Mouse (Mus musculus) erythroblast, embryonic 14.5 days (primary cell): ENCODE results near the gene Mbd4. TPM values are rescaled to one million over a fixed set of nuclear protein-coding genes. Genes with fewer than 3 reads are reported as not detected.
"Not testable (repeated sequence)": the region's sequence is repeated elsewhere in the genome, so short reads cannot be mapped to it uniquely, and the experiment has no call there.

Experiments used
- H3K27me3 ChIP-seq: 2 replicates; pipeline ENCODE4 v1.6.1; 2012; ENCODE audit warnings: inconsistent platforms; ENCODE audit not compliant: control insufficient read depth
- H3K36me3 ChIP-seq: 2 replicates; pipeline ENCODE4 v1.6.1; 2012; ENCODE audit warnings: mild to moderate bottlenecking, inconsistent platforms; ENCODE audit not compliant: control insufficient read depth
- H3K4me1 ChIP-seq: 2 replicates; pipeline ENCODE4 v1.6.1; 2012; ENCODE audit warnings: inconsistent platforms; ENCODE audit not compliant: control insufficient read depth
- H3K4me3 ChIP-seq: replicated peaks from 2 replicates; pipeline ENCODE3; 2012; ENCODE audit warnings: moderate library complexity, mild to moderate bottlenecking, inconsistent platforms
- H3K9me3 ChIP-seq: 2 replicates; pipeline ENCODE4 v1.6.1; 2012; ENCODE audit warnings: low read length, inconsistent platforms, mixed read lengths; ENCODE audit not compliant: control insufficient read depth
- GATA1 ChIP-seq: IDR thresholded peaks from 2 replicates; pipeline ENCODE4 v1.6.1; 2012; ENCODE audit warnings: low read length, inconsistent platforms, mixed read lengths
- TAL1 ChIP-seq: IDR thresholded peaks from 3 replicates; pipeline ENCODE4 v1.6.1; 2012; ENCODE audit warnings: low read length, inconsistent platforms, mixed read lengths
- polyA plus RNA-seq: library from polyadenylated mRNA; stranded (reverse); fragments of >175 nt; gene quantifications from 2 replicates; pipeline ENCODE4 v1.2.3, GENCODE M21; 2012

The Mbd4 gene
- polyA plus RNA-seq, 1 experiment, result 0.06 TPM

GRCm38 (mm10) chr6:115891061-115891460 is 37.9 kb upstream of the Mbd4 start:
- 0 out of 2 replicates have a peak, but pooled peaks cover 2% of the 10 kb centered on the region for H3K9me3 ChIP-seq
- TF ChIP-seq TAL1, result no peak
- TF ChIP-seq GATA1, result no peak
- no peaks in the 10 kb centered on the region; the same call in 1 of the 2 replicates for H3K36me3 ChIP-seq
- H3K4me1 ChIP-seq, result no peaks in the 10 kb centered on the region
- no peak overlapping the region for H3K4me3 ChIP-seq
- H3K27me3 ChIP-seq, result no peaks in the 10 kb centered on the region

- no peaks in the 10 kb centered on the region for H3K4me1 ChIP-seq
- no peak for TF ChIP-seq GATA1
- no peak for TF ChIP-seq TAL1
- no peaks in the 10 kb centered on the region for H3K27me3 ChIP-seq
- H3K4me3 ChIP-seq, result no peak overlapping the region
- no peaks in the 10 kb centered on the region; the same call in 1 of the 2 replicates for H3K36me3 ChIP-seq
- 0 out of 2 replicates have a peak, but pooled peaks cover 2% of the 10 kb centered on the region for H3K9me3 ChIP-seq
Observed at GRCm38 (mm10) chr6:115890601-115891000, 37.4 kb upstream of the Mbd4 start.

- H3K27me3 ChIP-seq, result no peaks in the 10 kb centered on the region
- H3K36me3 ChIP-seq, result no peaks in the 10 kb centered on the region; the same call in 1 of the 2 replicates
- 0 out of 2 replicates have a peak, but pooled peaks cover 2% of the 10 kb centered on the region for H3K9me3 ChIP-seq
- TF ChIP-seq TAL1, result no peak
- TF ChIP-seq GATA1, result no peak
- no peak overlapping the region for H3K4me3 ChIP-seq
- no peaks in the 10 kb centered on the region for H3K4me1 ChIP-seq
Observed at GRCm38 (mm10) chr6:115888296-115888695, 35.1 kb upstream of the Mbd4 start.

GRCm38 (mm10) chr6:115886894-115887293 is 33.7 kb upstream of the Mbd4 start:
- 0 out of 2 replicates have a peak, but pooled peaks cover 2% of the 10 kb centered on the region for H3K9me3 ChIP-seq
- H3K4me3 ChIP-seq, result no peak overlapping the region
- no peaks in the 10 kb centered on the region for H3K27me3 ChIP-seq
- TF ChIP-seq TAL1 (no peak), GATA1 (no peak)
- no peaks in the 10 kb centered on the region; the same call in 1 of the 2 replicates for H3K36me3 ChIP-seq
- no peaks in the 10 kb centered on the region for H3K4me1 ChIP-seq

- H3K36me3 ChIP-seq, result no peaks in the 10 kb centered on the region; the same call in 1 of the 2 replicates
- H3K4me1 ChIP-seq, result no peaks in the 10 kb centered on the region
- H3K27me3 ChIP-seq, result no peaks in the 10 kb centered on the region
- no peak overlapping the region for H3K4me3 ChIP-seq
- 0 out of 2 replicates have a peak, but pooled peaks cover 2% of the 10 kb centered on the region for H3K9me3 ChIP-seq
- TF ChIP-seq TAL1 (no peak), GATA1 (no peak)
Observed at GRCm38 (mm10) chr6:115884018-115884417, 30.8 kb upstream of the Mbd4 start.

GRCm38 (mm10) chr6:115880751-115881150 is 27.6 kb upstream of the Mbd4 start:
- Histone ChIP-seq H3K9me3 (no peaks in the 10 kb centered on the region), H3K36me3 (no peaks in the 10 kb centered on the region), H3K4me1 (no peaks in the 10 kb centered on the region), H3K27me3 (no peaks in the 10 kb centered on the region), H3K4me3 (no peak overlapping the region)
- TF ChIP-seq TAL1 (no peak), GATA1 (no peak)

- Histone ChIP-seq H3K4me3 (no peak overlapping the region), H3K9me3 (no peaks in the 10 kb centered on the region), H3K4me1 (no peaks in the 10 kb centered on the region), H3K36me3 (no peaks in the 10 kb centered on the region), H3K27me3 (no peaks in the 10 kb centered on the region)
- TF ChIP-seq TAL1 (no peak), GATA1 (no peak)
Observed at GRCm38 (mm10) chr6:115879736-115880135, 26.6 kb upstream of the Mbd4 start.

GRCm38 (mm10) chr6:115878694-115879093 is 25.5 kb upstream of the Mbd4 start:
- Histone ChIP-seq H3K4me1 (no peaks in the 10 kb centered on the region), H3K9me3 (no peaks in the 10 kb centered on the region), H3K36me3 (no peaks in the 10 kb centered on the region), H3K27me3 (no peaks in the 10 kb centered on the region), H3K4me3 (no peak overlapping the region)
- TF ChIP-seq GATA1 (no peak), TAL1 (no peak)

GRCm38 (mm10) chr6:115877239-115877638 is 24.1 kb upstream of the Mbd4 start:
- Histone ChIP-seq H3K27me3 (no peaks in the 10 kb centered on the region), H3K9me3 (no peaks in the 10 kb centered on the region), H3K4me3 (no peak overlapping the region), H3K4me1 (no peaks in the 10 kb centered on the region), H3K36me3 (no peaks in the 10 kb centered on the region)
- TF ChIP-seq TAL1, result no peak
- no peak for TF ChIP-seq GATA1

GRCm38 (mm10) chr6:115871318-115871717 is 18.1 kb upstream of the Mbd4 start:
- H3K4me3 ChIP-seq, H3K36me3 ChIP-seq, H3K9me3 ChIP-seq, H3K27me3 ChIP-seq, H3K4me1 ChIP-seq: not testable (repeated sequence)

GRCm38 (mm10) chr6:115867157-115867556 is 14.0 kb upstream of the Mbd4 start:
- H3K9me3 ChIP-seq, H3K4me3 ChIP-seq, H3K27me3 ChIP-seq, H3K4me1 ChIP-seq, H3K36me3 ChIP-seq: not testable (repeated sequence)
